Mouse (Mus musculus): ENCODE results near the gene Tubg1. TPM values are rescaled to one million over a fixed set of nuclear protein-coding genes. Genes with fewer than 3 reads are reported as not detected.

The Tubg1 gene
- polyA plus RNA-seq, 1 experiment, result 27.3 TPM

DNA sequence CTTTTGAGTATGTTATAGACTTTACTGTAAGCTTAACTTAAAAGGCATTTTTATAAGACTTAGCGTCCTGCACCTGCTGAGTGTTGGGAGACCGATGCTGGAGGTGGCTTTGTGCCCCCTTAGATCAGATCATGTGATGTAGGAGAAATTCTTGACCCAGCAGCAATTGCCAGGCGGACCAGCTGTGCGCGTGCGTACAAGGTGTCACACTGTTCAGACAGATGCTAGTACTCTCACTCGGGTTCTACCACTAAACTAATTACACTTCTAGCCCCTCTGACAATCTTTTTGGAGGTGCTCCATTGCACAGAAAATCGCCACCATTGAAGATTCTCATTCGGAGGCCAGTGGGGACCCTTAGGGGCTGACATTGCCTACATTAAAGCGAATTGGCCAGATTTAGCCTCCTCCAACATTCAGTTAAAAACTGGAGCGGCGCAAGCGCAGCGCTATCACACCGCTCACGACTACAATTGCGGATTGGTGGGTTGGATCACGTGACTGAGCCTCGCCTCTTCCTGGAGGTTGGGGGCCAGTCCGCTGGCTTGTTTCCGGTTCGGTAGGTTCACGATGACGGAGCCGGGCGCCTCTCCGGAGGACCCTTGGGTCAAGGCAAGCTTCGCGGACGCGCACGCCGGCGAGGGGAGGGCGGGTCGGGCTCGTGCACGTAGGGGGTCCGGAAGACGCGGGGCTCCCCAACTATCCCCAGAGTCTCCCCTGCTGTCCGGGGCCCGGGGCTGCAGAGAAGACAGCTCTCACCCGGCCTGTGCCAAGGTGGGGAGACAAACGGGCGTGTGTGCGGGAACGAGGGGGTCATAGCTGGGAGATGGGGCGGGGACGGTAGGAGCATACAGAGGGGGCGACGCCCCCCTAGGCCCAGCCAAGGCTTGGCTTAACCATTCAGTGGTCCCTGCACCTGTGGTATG, 32.7 kb upstream of the Tubg1 start, which contains the start of gene Mlx:
Gene Mlx, plus strand, starts transcription at position 522 of the 926 bp plus-strand sequence.
- TF ChIP-seq POLR2A (IDR thresholded peaks at IDR 0.05; ENCODE audit: control insufficient read depth, low read depth, low read length) (peak; percentile 73), CTCF (IDR thresholded peaks at IDR 0.05; ENCODE audit: control insufficient read depth, insufficient read depth, insufficient replicate concordance, low read depth, low read length) (no peak)
- Histone ChIP-seq H3K27ac (ENCODE audit: control insufficient read depth, insufficient read depth, low read depth, low read length) (peak within 1 kb of the TSS; percentile 65), H3K27me3 (ENCODE audit: control insufficient read depth, insufficient read depth, low read length) (no peaks in the 10 kb centered on the region), H3K4me1 (ENCODE audit: control insufficient read depth, insufficient read depth, low read length) (peaks cover 15% of the 10 kb centered on the region), H3K36me3 (ENCODE audit: control insufficient read depth, insufficient read depth, low read length) (no peaks in the 10 kb centered on the region; the same call in 1 of the 2 replicates), H3K4me3 (ENCODE audit: control insufficient read depth, low read depth, low read length) (peak within 1 kb of the TSS; percentile 49)

DNA sequence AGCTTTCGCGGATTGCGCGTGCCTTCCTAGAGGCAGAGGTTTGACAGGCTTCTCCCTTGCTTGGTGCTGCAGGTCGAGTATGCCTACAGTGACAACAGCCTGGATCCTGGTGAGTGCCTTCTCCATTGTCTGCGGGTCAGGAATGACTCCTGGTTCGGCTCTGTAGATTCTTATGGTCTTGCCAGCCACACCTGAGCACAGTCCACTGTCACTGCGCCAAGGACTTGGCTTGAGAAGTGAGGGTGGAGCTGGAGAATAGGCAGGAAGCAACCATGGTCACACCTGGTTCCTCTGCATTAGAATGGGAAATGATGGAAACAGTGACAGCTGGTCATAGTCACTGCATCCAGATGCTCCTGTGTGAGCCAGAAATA, 32.1 kb upstream of the Tubg1 start:
- Histone ChIP-seq H3K36me3 (ENCODE audit: control insufficient read depth, insufficient read depth, low read length) (peaks cover 5% of the 10 kb centered on the region), H3K4me3 (ENCODE audit: control insufficient read depth, low read depth, low read length) (peak overlapping the region; percentile 49), H3K27ac (ENCODE audit: control insufficient read depth, insufficient read depth, low read depth, low read length) (no peak overlapping the region), H3K4me1 (ENCODE audit: control insufficient read depth, insufficient read depth, low read length) (peaks cover 15% of the 10 kb centered on the region), H3K27me3 (ENCODE audit: control insufficient read depth, insufficient read depth, low read length) (no peaks in the 10 kb centered on the region)
- no peak for TF ChIP-seq POLR2A (IDR thresholded peaks at IDR 0.05; ENCODE audit: control insufficient read depth, low read depth, low read length)
- no peak for TF ChIP-seq CTCF (IDR thresholded peaks at IDR 0.05; ENCODE audit: control insufficient read depth, insufficient read depth, insufficient replicate concordance, low read depth, low read length)

DNA sequence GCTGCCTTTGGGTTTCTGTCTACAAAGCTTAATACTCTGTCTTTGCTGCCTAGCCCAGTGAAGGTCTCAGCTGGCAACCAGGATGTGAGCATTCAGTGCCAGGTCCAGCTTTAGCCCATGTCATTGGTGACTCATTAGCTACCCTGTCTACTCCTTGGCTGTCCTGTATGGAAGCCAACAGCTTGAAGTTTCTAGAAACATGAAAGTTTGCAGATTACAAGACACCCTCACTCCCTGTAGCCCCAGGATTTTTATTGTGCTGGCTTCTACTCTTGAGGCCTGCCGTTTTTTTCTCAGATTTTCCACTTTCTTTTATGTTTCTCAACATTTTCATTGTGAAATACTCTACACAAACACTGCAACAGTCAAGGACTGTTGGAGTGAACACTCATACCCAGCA, 29.8 kb upstream of the Tubg1 start:
- Histone ChIP-seq H3K4me3 (ENCODE audit: control insufficient read depth, low read depth, low read length) (no peak overlapping the region), H3K27ac (ENCODE audit: control insufficient read depth, insufficient read depth, low read depth, low read length) (no peak overlapping the region), H3K36me3 (ENCODE audit: control insufficient read depth, insufficient read depth, low read length) (peaks cover 9% of the 10 kb centered on the region), H3K27me3 (ENCODE audit: control insufficient read depth, insufficient read depth, low read length) (no peaks in the 10 kb centered on the region), H3K4me1 (ENCODE audit: control insufficient read depth, insufficient read depth, low read length) (peaks cover 8% of the 10 kb centered on the region)
- TF ChIP-seq POLR2A (IDR thresholded peaks at IDR 0.05; ENCODE audit: control insufficient read depth, low read depth, low read length) (no peak), CTCF (IDR thresholded peaks at IDR 0.05; ENCODE audit: control insufficient read depth, insufficient read depth, insufficient replicate concordance, low read depth, low read length) (no peak)

DNA sequence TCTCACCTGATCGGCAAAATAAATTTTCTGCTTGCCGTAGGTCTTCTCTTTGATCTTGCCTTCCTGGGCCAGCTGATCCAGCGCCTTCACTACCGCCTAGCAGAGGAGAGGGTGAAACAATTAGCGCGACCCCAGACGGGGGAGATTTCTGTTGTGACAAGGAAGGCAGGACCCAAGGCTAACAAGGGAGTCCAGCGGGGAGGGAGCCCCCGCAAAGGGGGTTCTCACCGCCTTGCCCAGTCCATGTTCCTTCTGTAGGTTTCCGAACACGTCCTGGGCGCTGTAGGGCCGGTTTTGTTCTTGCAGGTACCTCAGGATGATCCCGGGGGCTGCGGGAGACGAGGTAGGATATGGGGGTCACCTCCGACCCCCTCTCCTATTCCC, 24.8 kb upstream of the Tubg1 start:
- H3K4me1 ChIP-seq (ENCODE audit: control insufficient read depth, insufficient read depth, low read length), result no peaks in the 10 kb centered on the region; the same call in none of the 2 replicates
- H3K36me3 ChIP-seq (ENCODE audit: control insufficient read depth, insufficient read depth, low read length), result peaks cover 9% of the 10 kb centered on the region
- H3K4me3 ChIP-seq (ENCODE audit: control insufficient read depth, low read depth, low read length), result peak overlapping the region; percentile 97
- TF ChIP-seq POLR2A (IDR thresholded peaks at IDR 0.05; ENCODE audit: control insufficient read depth, low read depth, low read length) (no peak), CTCF (IDR thresholded peaks at IDR 0.05; ENCODE audit: control insufficient read depth, insufficient read depth, insufficient replicate concordance, low read depth, low read length) (no peak)
- H3K27ac ChIP-seq (ENCODE audit: control insufficient read depth, insufficient read depth, low read depth, low read length), result peak overlapping the region; percentile 69
- H3K27me3 ChIP-seq (ENCODE audit: control insufficient read depth, insufficient read depth, low read length), result no peaks in the 10 kb centered on the region

DNA sequence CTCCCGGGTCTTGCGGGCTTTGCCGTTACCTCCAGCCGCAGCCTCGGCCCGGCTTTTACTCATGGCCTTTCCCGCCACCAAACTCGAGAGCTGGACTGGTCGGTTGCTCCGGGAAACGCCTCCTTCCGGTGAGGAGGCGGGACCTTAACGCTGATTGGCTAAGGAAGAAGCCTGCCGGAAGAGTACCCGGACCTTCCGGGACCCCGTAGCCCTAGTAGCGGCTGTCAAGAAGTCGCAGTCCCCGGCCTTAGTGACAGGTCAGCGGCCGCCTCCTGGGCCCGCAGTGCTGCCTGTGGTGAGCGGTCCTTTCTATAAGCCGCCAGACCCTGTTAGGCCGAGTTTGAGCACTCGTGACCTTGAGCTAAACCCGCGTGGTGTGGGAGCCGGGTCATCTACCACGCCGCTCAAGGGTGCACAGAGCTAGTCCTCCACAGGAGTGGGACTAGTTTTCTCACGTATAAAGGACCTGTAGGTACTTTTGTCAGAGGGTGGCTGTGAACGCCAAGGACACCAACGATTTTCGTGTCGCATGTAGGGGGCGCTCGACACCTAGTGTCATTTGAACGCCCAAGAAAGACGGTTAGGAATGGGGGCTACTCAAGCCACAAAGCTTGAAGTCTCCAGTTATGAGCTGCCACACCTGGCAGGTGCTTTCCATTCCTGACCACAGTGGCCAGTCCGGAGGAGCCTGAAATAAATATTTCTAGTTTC, 24.3 kb upstream of the Tubg1 start, which contains the start of gene Psmc3ip:
Gene Psmc3ip, minus strand, starts transcription at position 123 of the 711 bp plus-strand sequence.
- H3K4me3 ChIP-seq (ENCODE audit: control insufficient read depth, low read depth, low read length), result peak within 1 kb of the TSS; percentile 97
- no peaks in the 10 kb centered on the region for H3K27me3 ChIP-seq (ENCODE audit: control insufficient read depth, insufficient read depth, low read length)
- peak within 1 kb of the TSS; percentile 94 for H3K27ac ChIP-seq (ENCODE audit: control insufficient read depth, insufficient read depth, low read depth, low read length)
- H3K4me1 ChIP-seq (ENCODE audit: control insufficient read depth, insufficient read depth, low read length), result no peaks in the 10 kb centered on the region; the same call in none of the 2 replicates
- H3K36me3 ChIP-seq (ENCODE audit: control insufficient read depth, insufficient read depth, low read length), result peaks cover 9% of the 10 kb centered on the region
- TF ChIP-seq CTCF (IDR thresholded peaks at IDR 0.05; ENCODE audit: control insufficient read depth, insufficient read depth, insufficient replicate concordance, low read depth, low read length), result peak; percentile 67; the same call in 1 of the 2 replicates
- peak; percentile 85 for TF ChIP-seq POLR2A (IDR thresholded peaks at IDR 0.05; ENCODE audit: control insufficient read depth, low read depth, low read length)

DNA sequence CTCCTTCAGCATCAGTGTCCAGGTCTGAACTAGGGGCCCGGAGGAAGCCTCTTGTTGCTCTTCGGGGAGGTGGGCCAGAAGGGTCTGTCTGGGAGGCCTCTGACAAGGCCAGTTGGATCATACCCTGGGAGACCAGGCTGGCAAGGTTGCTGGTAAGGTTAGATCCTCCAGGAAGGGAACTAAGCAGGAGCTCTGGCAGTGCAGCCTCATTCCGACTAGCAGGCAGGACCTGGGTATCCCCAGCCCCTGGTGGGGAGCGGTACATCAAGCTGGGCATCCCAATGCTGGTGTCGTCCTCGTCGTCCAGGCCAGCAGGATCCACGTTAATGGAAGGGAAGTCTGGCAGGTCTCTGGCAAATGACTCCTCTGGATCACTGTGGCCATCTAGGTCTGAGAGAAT, 21.5 kb upstream of the Tubg1 start:
- no peak for TF ChIP-seq POLR2A (IDR thresholded peaks at IDR 0.05; ENCODE audit: control insufficient read depth, low read depth, low read length)
- no peak for TF ChIP-seq CTCF (IDR thresholded peaks at IDR 0.05; ENCODE audit: control insufficient read depth, insufficient read depth, insufficient replicate concordance, low read depth, low read length)
- Histone ChIP-seq H3K27ac (ENCODE audit: control insufficient read depth, insufficient read depth, low read depth, low read length) (no peak overlapping the region), H3K36me3 (ENCODE audit: control insufficient read depth, insufficient read depth, low read length) (peaks cover 5% of the 10 kb centered on the region), H3K4me1 (ENCODE audit: control insufficient read depth, insufficient read depth, low read length) (no peaks in the 10 kb centered on the region; the same call in none of the 2 replicates), H3K4me3 (ENCODE audit: control insufficient read depth, low read depth, low read length) (no peak overlapping the region), H3K27me3 (ENCODE audit: control insufficient read depth, insufficient read depth, low read length) (no peaks in the 10 kb centered on the region)

DNA sequence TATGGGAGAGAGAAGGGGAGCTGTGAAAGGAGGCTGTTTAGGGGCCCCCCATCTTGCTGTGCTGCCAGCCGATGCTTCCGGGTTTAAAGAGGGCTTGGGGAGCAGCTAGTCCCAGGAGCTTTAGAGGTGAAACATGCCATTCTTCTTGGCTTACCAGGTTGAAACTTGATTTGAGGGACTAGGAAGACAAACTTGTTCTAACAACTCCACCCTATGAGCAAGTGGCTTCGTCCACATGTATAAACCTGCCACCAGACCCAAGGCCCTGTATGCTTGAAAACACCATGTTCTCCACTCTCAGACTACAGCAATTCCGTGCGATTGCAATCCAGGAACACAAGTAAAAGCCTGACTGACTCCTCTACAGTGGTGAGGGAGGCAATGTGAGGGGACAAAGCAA, 16.7 kb upstream of the Tubg1 start:
- TF ChIP-seq CTCF (IDR thresholded peaks at IDR 0.05; ENCODE audit: control insufficient read depth, insufficient read depth, insufficient replicate concordance, low read depth, low read length), result no peak
- Histone ChIP-seq H3K4me3 (ENCODE audit: control insufficient read depth, low read depth, low read length) (no peak overlapping the region), H3K36me3 (ENCODE audit: control insufficient read depth, insufficient read depth, low read length) (peaks cover 2% of the 10 kb centered on the region; the same call in 1 of the 2 replicates), H3K4me1 (ENCODE audit: control insufficient read depth, insufficient read depth, low read length) (no peaks in the 10 kb centered on the region), H3K27me3 (ENCODE audit: control insufficient read depth, insufficient read depth, low read length) (no peaks in the 10 kb centered on the region), H3K27ac (ENCODE audit: control insufficient read depth, insufficient read depth, low read depth, low read length) (no peak overlapping the region)
